Mouse (Mus musculus): ENCODE data around the gene Atp6v0e. TPM values are rescaled to one million over a fixed set of nuclear protein-coding genes. Genes with fewer than 3 reads are reported as not detected.

The Atp6v0e gene
- polyA plus RNA-seq, 1 experiment from 2014 or later = 193 TPM

DNA sequence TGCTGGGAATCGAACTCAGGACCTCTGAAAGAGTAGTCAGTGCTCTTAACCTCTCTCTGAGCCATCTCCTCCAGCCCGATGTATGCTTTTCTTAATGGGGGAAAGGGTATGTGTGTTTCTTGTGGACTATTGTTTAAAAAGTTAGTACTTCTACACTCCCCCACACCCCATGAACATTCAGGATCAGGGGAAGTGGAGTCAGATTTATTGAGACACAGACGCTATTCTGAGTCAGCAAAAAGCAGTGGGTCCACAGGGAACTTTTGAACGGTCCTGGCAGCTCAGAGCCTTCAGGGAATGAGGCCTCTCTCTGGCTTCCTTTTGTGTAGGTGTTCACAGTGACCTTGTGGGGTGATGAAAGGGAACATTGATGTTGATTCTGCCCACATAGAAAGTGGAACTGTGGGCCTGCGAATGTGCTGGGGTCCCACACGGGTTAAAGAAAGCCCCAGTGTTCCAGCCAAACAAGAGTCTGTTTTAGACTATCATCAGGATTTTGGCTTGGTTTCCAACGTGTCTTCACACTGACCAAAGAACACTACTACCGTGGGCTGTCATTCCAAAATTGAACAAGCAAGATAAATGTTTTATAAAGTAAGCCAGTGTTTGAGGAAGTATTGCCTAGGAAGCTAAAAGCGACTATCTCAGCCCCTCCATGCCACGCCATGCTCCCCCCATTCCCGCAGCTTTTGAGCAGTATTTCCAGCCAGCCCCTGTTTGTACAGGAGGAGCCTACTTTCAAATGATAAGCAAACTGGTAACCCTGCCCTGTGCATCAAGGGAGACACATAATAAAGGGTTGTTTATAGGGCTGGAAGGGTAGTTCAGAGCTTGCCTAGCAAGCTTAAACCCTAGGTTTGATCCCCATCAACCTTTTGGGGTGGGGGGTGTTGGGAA, 42.7 kb downstream of the Atp6v0e start:
- Histone ChIP-seq H3K9ac (no peak overlapping the region), H3K36me3 (peaks cover 7% of the 10 kb centered on the region)

DNA sequence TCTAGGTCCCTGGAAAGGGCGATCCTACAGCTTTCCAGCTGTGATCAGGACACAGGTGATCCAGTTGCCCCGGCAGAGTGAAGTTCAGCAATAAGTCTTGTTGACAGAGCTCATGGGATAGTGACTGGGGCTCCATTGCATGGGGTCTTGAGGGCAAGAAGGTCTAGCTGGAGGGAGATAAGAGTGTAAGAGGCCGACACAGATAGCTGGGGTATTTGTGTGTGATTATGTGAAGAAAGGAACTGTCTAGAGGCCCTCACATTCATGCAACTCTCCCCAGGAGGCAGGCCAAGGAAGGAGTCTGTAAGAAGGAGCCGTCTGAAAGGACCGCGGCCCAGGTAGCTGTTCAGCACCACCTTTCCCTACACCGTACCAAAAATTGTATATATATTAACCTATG, 44.0 kb downstream of the Atp6v0e start:
- H3K27ac ChIP-seq (ENCODE audit: poor library complexity, severe bottlenecking) = no peak overlapping the region
- peaks cover 58% of the 10 kb centered on the region for H3K4me1 ChIP-seq (replicated peaks)
- no peaks in the 10 kb centered on the region for H3K27me3 ChIP-seq (replicated peaks)
- 0 out of 2 replicates have a peak, but pooled peaks cover 2% of the 10 kb centered on the region for H3K9me3 ChIP-seq (replicated peaks)
- ATAC-seq (ENCODE audit: insufficient number of reproducible peaks, low FRiP score) = no peak
- no peak overlapping the region for H3K9ac ChIP-seq
- no peak overlapping the region for H3K4me2 ChIP-seq
- no peak overlapping the region for H3K4me3 ChIP-seq
- 51% methylated on average over 7 of the region's 7 CpGs for WGBS
- H3K36me3 ChIP-seq = peaks cover 7% of the 10 kb centered on the region

More for the DNA sequence above, 42.7 kb downstream of the Atp6v0e start:
- 53% methylated on average over 11 of the region's 11 CpGs for WGBS
- no peak overlapping the region for H3K4me2 ChIP-seq
- no peak for ATAC-seq (ENCODE audit: insufficient number of reproducible peaks, low FRiP score)
- H3K9me3 ChIP-seq (replicated peaks) = 0 out of 2 replicates have a peak, but pooled peaks cover 2% of the 10 kb centered on the region
- no peak overlapping the region for H3K4me3 ChIP-seq
- H3K27me3 ChIP-seq (replicated peaks) = no peaks in the 10 kb centered on the region
- H3K4me1 ChIP-seq (replicated peaks) = peaks cover 67% of the 10 kb centered on the region
- peak overlapping the region; percentile 31 for H3K27ac ChIP-seq (ENCODE audit: poor library complexity, severe bottlenecking)

GRCm38 (mm10) chr17:26708499-26708898, 45.5 kb downstream of the Atp6v0e start:
- Histone ChIP-seq H3K27ac (ENCODE audit: poor library complexity, severe bottlenecking) (no peak overlapping the region), H3K36me3 (peaks cover 7% of the 10 kb centered on the region), H3K9me3 (replicated peaks) (0 out of 2 replicates have a peak, but pooled peaks cover 2% of the 10 kb centered on the region), H3K9ac (no peak overlapping the region), H3K4me2 (no peak overlapping the region), H3K4me3 (no peak overlapping the region), H3K4me1 (replicated peaks) (peaks cover 46% of the 10 kb centered on the region), H3K27me3 (replicated peaks) (no peaks in the 10 kb centered on the region)
- no peak for ATAC-seq (ENCODE audit: insufficient number of reproducible peaks, low FRiP score)

- Histone ChIP-seq H3K9ac (no peak overlapping the region; the same call in 1 of the 2 replicates), H3K36me3 (peaks cover 6% of the 10 kb centered on the region), H3K27ac (ENCODE audit: poor library complexity, severe bottlenecking) (peak overlapping the region; percentile 70; the same call in 1 of the 2 replicates), H3K4me3 (no peak overlapping the region), H3K4me1 (replicated peaks) (peaks cover 46% of the 10 kb centered on the region), H3K4me2 (no peak overlapping the region), H3K9me3 (replicated peaks) (0 out of 2 replicates have a peak, but pooled peaks cover 2% of the 10 kb centered on the region), H3K27me3 (replicated peaks) (no peaks in the 10 kb centered on the region)
- ATAC-seq (ENCODE audit: insufficient number of reproducible peaks, low FRiP score) = no peak
- WGBS = 53% methylated on average over 9 of the region's 9 CpGs
These were observed 46.1 kb downstream of the Atp6v0e start for GRCm38 (mm10) chr17:26708993-26709590.

- H3K36me3 ChIP-seq = no peaks in the 10 kb centered on the region
- peak overlapping the region; percentile 24; the same call in 1 of the 2 replicates for H3K9ac ChIP-seq
- 18% methylated on average over 6 of the region's 6 CpGs for WGBS
- H3K4me1 ChIP-seq (replicated peaks) = peaks cover 52% of the 10 kb centered on the region
- no peaks in the 10 kb centered on the region for H3K9me3 ChIP-seq (replicated peaks)
- peak overlapping the region; percentile 65; the same call in 1 of the 2 replicates for H3K27ac ChIP-seq (ENCODE audit: poor library complexity, severe bottlenecking)
- no peak for ATAC-seq (ENCODE audit: insufficient number of reproducible peaks, low FRiP score)
- no peak overlapping the region for H3K4me3 ChIP-seq
- H3K4me2 ChIP-seq = peak overlapping the region; percentile 31
- H3K27me3 ChIP-seq (replicated peaks) = no peaks in the 10 kb centered on the region
These were observed 47.0 kb downstream of the Atp6v0e start for GRCm38 (mm10) chr17:26710049-26710448.

- no peaks in the 10 kb centered on the region for H3K36me3 ChIP-seq
- H3K9ac ChIP-seq = peak within 1 kb of the TSS; percentile 79
- peak within 1 kb of the TSS; percentile 88 for H3K27ac ChIP-seq (ENCODE audit: poor library complexity, severe bottlenecking)
- no peaks in the 10 kb centered on the region for H3K27me3 ChIP-seq (replicated peaks)
- no peaks in the 10 kb centered on the region for H3K9me3 ChIP-seq (replicated peaks)
- peak; percentile 91 for ATAC-seq (ENCODE audit: insufficient number of reproducible peaks, low FRiP score)
- H3K4me2 ChIP-seq = peak within 1 kb of the TSS; percentile 74
- 0% methylated on average over 41 of the region's 41 CpGs for WGBS
- H3K4me3 ChIP-seq = peak within 1 kb of the TSS; percentile 96
- peaks cover 18% of the 10 kb centered on the region for H3K4me1 ChIP-seq (replicated peaks)
These were observed 52.3 kb downstream of the Atp6v0e start, which contains the start of gene Crebrf for GRCm38 (mm10) chr17:26715271-26715758. TSS of gene Crebrf (plus strand) at chr17:26715650.

DNA sequence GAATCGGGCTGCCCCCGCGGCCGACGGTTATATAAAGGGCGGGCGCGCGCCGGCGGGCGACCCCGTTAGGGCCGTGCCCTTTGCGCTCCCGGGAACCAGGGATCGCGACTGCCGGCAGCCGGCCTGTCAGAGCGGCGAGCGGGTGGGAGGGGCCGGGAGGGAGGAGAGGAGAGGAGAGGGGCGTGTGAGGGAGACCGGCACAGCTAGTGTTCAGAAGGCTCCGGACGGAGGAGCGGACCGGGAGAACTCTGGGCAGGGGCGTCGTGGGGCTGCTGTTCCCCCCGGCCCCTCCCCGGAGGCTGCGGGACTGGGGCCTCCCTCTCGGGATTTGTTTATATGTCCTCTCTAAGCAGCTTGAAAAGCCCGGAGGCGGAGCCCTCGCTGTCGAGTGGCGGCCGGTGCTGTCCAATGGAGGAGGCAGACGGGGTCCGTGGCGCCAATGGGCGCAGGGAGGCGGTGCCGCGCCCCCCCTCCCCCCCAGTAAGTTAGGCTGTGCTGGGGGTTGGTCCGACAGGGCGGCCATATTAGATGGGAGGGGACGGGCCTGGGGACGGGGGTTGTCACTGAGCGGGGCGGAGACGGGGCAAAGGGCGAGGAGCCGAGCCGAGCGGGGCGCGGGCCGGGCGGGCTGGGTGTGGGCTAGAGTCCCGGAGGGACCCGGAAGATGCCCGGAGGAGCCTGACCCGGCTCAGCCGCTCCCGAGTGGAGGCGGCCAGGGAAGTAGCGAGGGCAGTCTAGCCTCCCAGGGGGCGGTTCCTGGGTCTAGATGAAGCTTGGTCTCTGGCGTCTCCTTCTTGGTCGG, 53.1 kb downstream of the Atp6v0e start:
- Histone ChIP-seq H3K9me3 (replicated peaks) (no peaks in the 10 kb centered on the region), H3K4me3 (peak overlapping the region; percentile 96), H3K27ac (ENCODE audit: poor library complexity, severe bottlenecking) (peak overlapping the region; percentile 88), H3K36me3 (no peaks in the 10 kb centered on the region), H3K4me1 (replicated peaks) (peaks cover 10% of the 10 kb centered on the region), H3K27me3 (replicated peaks) (no peaks in the 10 kb centered on the region), H3K9ac (peak overlapping the region; percentile 79), H3K4me2 (peak overlapping the region; percentile 74)
- ATAC-seq (ENCODE audit: insufficient number of reproducible peaks, low FRiP score) = peak; percentile 97
- under 1% methylated on average over 74 of the region's 75 CpGs for WGBS

GRCm38 (mm10) chr17:26717868-26718267, 54.8 kb downstream of the Atp6v0e start:
- no peak for ATAC-seq (ENCODE audit: insufficient number of reproducible peaks, low FRiP score)
- no peaks in the 10 kb centered on the region for H3K27me3 ChIP-seq (replicated peaks)
- no peaks in the 10 kb centered on the region for H3K36me3 ChIP-seq
- H3K4me1 ChIP-seq (replicated peaks) = peaks cover 9% of the 10 kb centered on the region
- no peak overlapping the region for H3K27ac ChIP-seq (ENCODE audit: poor library complexity, severe bottlenecking)
- 65% methylated on average over 2 of the region's 2 CpGs for WGBS
- no peak overlapping the region for H3K9ac ChIP-seq
- H3K4me2 ChIP-seq = no peak overlapping the region
- H3K4me3 ChIP-seq = no peak overlapping the region
- H3K9me3 ChIP-seq (replicated peaks) = no peaks in the 10 kb centered on the region

DNA sequence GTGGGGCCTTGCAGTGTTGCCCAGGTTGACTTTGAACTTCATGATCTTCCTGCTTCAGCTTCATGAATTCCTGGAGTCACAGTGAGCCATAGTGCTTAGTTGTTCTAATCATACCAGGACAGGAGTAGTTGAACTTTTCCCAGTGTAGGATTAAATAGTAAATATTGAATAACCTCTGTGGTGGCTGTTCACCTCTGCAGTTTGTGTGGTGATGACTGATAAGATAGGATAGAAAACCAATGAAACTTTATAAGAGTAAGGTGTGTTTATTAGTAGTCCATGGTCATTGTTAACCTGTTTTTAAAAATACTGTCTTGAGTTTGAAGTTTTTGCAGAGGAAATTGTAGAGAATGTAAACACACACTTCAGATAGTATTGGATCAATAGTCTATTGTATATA, 56.4 kb downstream of the Atp6v0e start:
- ATAC-seq (ENCODE audit: insufficient number of reproducible peaks, low FRiP score) = no peak
- no peak overlapping the region for H3K4me2 ChIP-seq
- no peak overlapping the region for H3K9ac ChIP-seq
- H3K36me3 ChIP-seq = no peaks in the 10 kb centered on the region
- no peaks in the 10 kb centered on the region for H3K27me3 ChIP-seq (replicated peaks)
- peaks cover 3% of the 10 kb centered on the region for H3K4me1 ChIP-seq (replicated peaks)
- no peak overlapping the region for H3K27ac ChIP-seq (ENCODE audit: poor library complexity, severe bottlenecking)
- H3K9me3 ChIP-seq (replicated peaks) = no peaks in the 10 kb centered on the region
- no peak overlapping the region for H3K4me3 ChIP-seq

DNA sequence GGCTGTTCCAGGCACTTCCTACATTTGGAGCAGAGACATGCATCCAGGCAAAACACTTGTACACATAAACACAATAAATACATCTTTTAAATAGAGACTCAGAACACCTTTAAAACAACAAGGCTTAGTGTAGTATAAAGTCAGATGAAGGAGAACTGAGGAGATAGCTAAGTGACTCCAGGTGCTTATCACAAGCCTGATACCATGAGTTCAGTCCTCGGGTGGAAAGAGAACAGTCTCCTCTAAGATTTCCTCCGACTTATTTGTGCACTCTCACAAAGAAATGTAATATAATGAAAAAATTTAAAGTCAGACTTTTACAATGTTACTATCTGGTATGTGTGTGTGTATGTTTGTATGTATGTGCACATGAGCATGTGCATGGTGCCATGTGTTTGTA, 58.8 kb downstream of the Atp6v0e start:
- ATAC-seq (ENCODE audit: insufficient number of reproducible peaks, low FRiP score) = no peak
- WGBS = 41% methylated on average over 2 of the region's 2 CpGs
- no peaks in the 10 kb centered on the region for H3K9me3 ChIP-seq (replicated peaks)
- H3K4me1 ChIP-seq (replicated peaks) = peaks cover 8% of the 10 kb centered on the region
- no peaks in the 10 kb centered on the region for H3K36me3 ChIP-seq
- no peak overlapping the region for H3K9ac ChIP-seq
- H3K27ac ChIP-seq (ENCODE audit: poor library complexity, severe bottlenecking) = no peak overlapping the region
- no peak overlapping the region for H3K4me3 ChIP-seq
- H3K4me2 ChIP-seq = no peak overlapping the region
- H3K27me3 ChIP-seq (replicated peaks) = no peaks in the 10 kb centered on the region

Measured in heart, embryonic 12.5 days (tissue).